Mouse (Mus musculus) midbrain, embryonic 10.5 days (tissue): Measurements from ENCODE around the gene Cntnap2. TPM values are rescaled to one million over a fixed set of nuclear protein-coding genes. Genes with fewer than 3 reads are reported as not detected.

Experiments used
- DNase-seq: peaks from one replicate; pipeline ENCODE4 v3.0.0-alpha.2; 2017; ENCODE audit warnings: low spot score
- H3K27ac ChIP-seq: fragments of 300-500 bp; sonication (generic); replicated peaks from 2 replicates; pipeline ENCODE4 v1.5.1; 2016; ENCODE audit warnings: mild to moderate bottlenecking
- H3K27me3 ChIP-seq: fragments of 300-500 bp; sonication (generic); 2 replicates; pipeline ENCODE4 v1.6.1; 2016; ENCODE audit warnings: low read depth, mild to moderate bottlenecking; ENCODE audit not compliant: poor library complexity, severe bottlenecking
- H3K36me3 ChIP-seq: fragments of 300-500 bp; sonication (generic); 2 replicates; pipeline ENCODE4 v1.6.1; 2016; ENCODE audit warnings: mild to moderate bottlenecking, moderate library complexity
- H3K4me1 ChIP-seq: fragments of 300-500 bp; sonication (generic); 2 replicates; pipeline ENCODE4 v1.6.1; 2016
- H3K4me3 ChIP-seq: fragments of 300-500 bp; sonication (generic); 2 replicates; pipeline ENCODE4 v1.5.1; 2016; ENCODE audit warnings: mild to moderate bottlenecking, moderate library complexity
- H3K9me3 ChIP-seq: fragments of 300-500 bp; sonication (generic); replicated peaks from 2 replicates; pipeline ENCODE4 v1.6.1; 2016; ENCODE audit warnings: mild to moderate bottlenecking
- WGBS: fragments of 180-500 bp; shearing (Covaris S2); methylation state at CpG from one replicate; pipeline ENCODE4 v1.1.7; 2016; 5-methylcytosine and 5-hydroxymethylcytosine counted together
- polyA plus RNA-seq: library from polyadenylated mRNA; unstranded; fragments of >200 nt; fragmentation: Nextera tagmentation; extraction: Ambion mirVana; gene quantifications from 2 replicates; pipeline ENCODE4 v1.2.1, GENCODE M21; 2016

Gene Cntnap2
- polyA plus RNA-seq, 1 experiment from 2014 or later: 23.2 TPM

- H3K36me3 ChIP-seq: no peaks in the 10 kb centered on the region
- DNase-seq: no peak
- H3K27me3 ChIP-seq: no peaks in the 10 kb centered on the region
- no peaks in the 10 kb centered on the region for H3K9me3 ChIP-seq
- 87% methylated on average over 4 of the region's 4 CpGs for WGBS
- no peak overlapping the region for H3K4me3 ChIP-seq
- H3K27ac ChIP-seq: no peak overlapping the region
- H3K4me1 ChIP-seq: no peaks in the 10 kb centered on the region
Observed at GRCm38 (mm10) chr6:45841626-45842341, 782.6 kb downstream of the Cntnap2 start.

- Histone ChIP-seq H3K36me3 (no peaks in the 10 kb centered on the region), H3K9me3 (no peaks in the 10 kb centered on the region)
- WGBS: 77% methylated on average over 1 of the region's 1 CpGs
Observed at GRCm38 (mm10) chr6:45843736-45844135, 784.6 kb downstream of the Cntnap2 start.

GRCm38 (mm10) chr6:45871409-45871992 lies 812.3 kb downstream of the Cntnap2 start:
- no peak overlapping the region for H3K4me3 ChIP-seq
- 76% methylated on average over 3 of the region's 3 CpGs for WGBS
- no peaks in the 10 kb centered on the region for H3K9me3 ChIP-seq
- no peaks in the 10 kb centered on the region for H3K4me1 ChIP-seq
- H3K36me3 ChIP-seq: no peaks in the 10 kb centered on the region
- no peak overlapping the region for H3K27ac ChIP-seq
- no peaks in the 10 kb centered on the region for H3K27me3 ChIP-seq
- DNase-seq: no peak

More at GRCm38 (mm10) chr6:45843736-45844135, 784.6 kb downstream of the Cntnap2 start:
- Histone ChIP-seq H3K4me3 (no peak overlapping the region), H3K27ac (no peak overlapping the region), H3K4me1 (no peaks in the 10 kb centered on the region), H3K27me3 (no peaks in the 10 kb centered on the region)
- DNase-seq: no peak

GRCm38 (mm10) chr6:45885486-45885885 lies 826.3 kb downstream of the Cntnap2 start:
- 84% methylated on average over 1 of the region's 1 CpGs for WGBS
- Histone ChIP-seq H3K27ac (no peak overlapping the region), H3K36me3 (no peaks in the 10 kb centered on the region), H3K4me3 (no peak overlapping the region), H3K9me3 (no peaks in the 10 kb centered on the region), H3K27me3 (no peaks in the 10 kb centered on the region), H3K4me1 (no peaks in the 10 kb centered on the region)
- no peak for DNase-seq

- H3K4me3 ChIP-seq: no peak overlapping the region
- H3K27me3 ChIP-seq: no peaks in the 10 kb centered on the region
- H3K36me3 ChIP-seq: no peaks in the 10 kb centered on the region
- H3K27ac ChIP-seq: no peak overlapping the region
- H3K9me3 ChIP-seq: no peaks in the 10 kb centered on the region
- 86% methylated on average over 3 of the region's 3 CpGs for whole genome bisulfite sequencing
- no peak for DNase-seq
- H3K4me1 ChIP-seq: no peaks in the 10 kb centered on the region
Observed at GRCm38 (mm10) chr6:45887901-45888300, 828.7 kb downstream of the Cntnap2 start.

- no peak for DNase-seq
- peaks cover 22% of the 10 kb centered on the region for H3K27me3 ChIP-seq
- no peaks in the 10 kb centered on the region for H3K4me1 ChIP-seq
- no peaks in the 10 kb centered on the region; the same call in 1 of the 2 replicates for H3K9me3 ChIP-seq
- 96% methylated on average over 3 of the region's 3 CpGs for WGBS
- H3K4me3 ChIP-seq: no peak overlapping the region
- H3K36me3 ChIP-seq: no peaks in the 10 kb centered on the region
- H3K27ac ChIP-seq: no peak overlapping the region
Observed at GRCm38 (mm10) chr6:45938263-45938662, 879.1 kb downstream of the Cntnap2 start.

- no peaks in the 10 kb centered on the region; the same call in 1 of the 2 replicates for H3K9me3 ChIP-seq
- no peak overlapping the region for H3K4me3 ChIP-seq
- H3K27ac ChIP-seq: no peak overlapping the region
- H3K36me3 ChIP-seq: no peaks in the 10 kb centered on the region
- DNase-seq: no peak
- peaks cover 28% of the 10 kb centered on the region for H3K27me3 ChIP-seq
- 59% methylated on average over 1 of the region's 1 CpGs for WGBS
- H3K4me1 ChIP-seq: no peaks in the 10 kb centered on the region
Observed at GRCm38 (mm10) chr6:45938775-45939174, 879.6 kb downstream of the Cntnap2 start.

- WGBS: 32% methylated on average over 3 of the region's 3 CpGs
- no peak overlapping the region for H3K27ac ChIP-seq
- H3K4me3 ChIP-seq: no peak overlapping the region
Observed at GRCm38 (mm10) chr6:45945144-45945985, 886.2 kb downstream of the Cntnap2 start.

GRCm38 (mm10) chr6:45954773-45955172 lies 895.6 kb downstream of the Cntnap2 start:
- Histone ChIP-seq H3K36me3 (no peaks in the 10 kb centered on the region), H3K4me1 (no peaks in the 10 kb centered on the region), H3K4me3 (no peak overlapping the region), H3K27ac (no peak overlapping the region), H3K27me3 (peaks cover 8% of the 10 kb centered on the region; the same call in 1 of the 2 replicates), H3K9me3 (no peaks in the 10 kb centered on the region)
- DNase-seq: no peak

More at GRCm38 (mm10) chr6:45945144-45945985, 886.2 kb downstream of the Cntnap2 start:
- Histone ChIP-seq H3K4me1 (peaks cover 9% of the 10 kb centered on the region), H3K9me3 (no peaks in the 10 kb centered on the region), H3K36me3 (no peaks in the 10 kb centered on the region), H3K27me3 (peaks cover 76% of the 10 kb centered on the region)
- DNase-seq: no peak

- H3K27ac ChIP-seq: no peak overlapping the region
- H3K4me1 ChIP-seq: no peaks in the 10 kb centered on the region
- DNase-seq: no peak
- no peak overlapping the region for H3K4me3 ChIP-seq
- 96% methylated on average over 1 of the region's 1 CpGs for WGBS
- H3K9me3 ChIP-seq: no peaks in the 10 kb centered on the region
- no peaks in the 10 kb centered on the region for H3K36me3 ChIP-seq
- no peaks in the 10 kb centered on the region for H3K27me3 ChIP-seq
Observed at GRCm38 (mm10) chr6:45964494-45964893, 905.3 kb downstream of the Cntnap2 start.

GRCm38 (mm10) chr6:45974471-45975154 lies 915.5 kb downstream of the Cntnap2 start:
- Histone ChIP-seq H3K27me3 (no peaks in the 10 kb centered on the region), H3K4me1 (no peaks in the 10 kb centered on the region), H3K36me3 (no peaks in the 10 kb centered on the region), H3K27ac (no peak overlapping the region), H3K9me3 (no peaks in the 10 kb centered on the region), H3K4me3 (no peak overlapping the region)
- no peak for DNase-seq
- WGBS: 77% methylated on average over 6 of the region's 6 CpGs

GRCm38 (mm10) chr6:45979171-45979570 lies 920.0 kb downstream of the Cntnap2 start:
- Histone ChIP-seq H3K27me3 (no peaks in the 10 kb centered on the region), H3K4me3 (no peak overlapping the region), H3K27ac (no peak overlapping the region), H3K9me3 (no peaks in the 10 kb centered on the region), H3K4me1 (no peaks in the 10 kb centered on the region), H3K36me3 (no peaks in the 10 kb centered on the region)
- DNase-seq: no peak
- WGBS: 82% methylated on average over 2 of the region's 2 CpGs
